Mouse (Mus musculus) lung, postnatal 0 days (tissue): ENCODE measurements around the gene Rhobtb3. TPM values are rescaled to one million over a fixed set of nuclear protein-coding genes. Genes with fewer than 3 reads are reported as not detected.
A peak's percentile ranks its signal among the peaks of the same experiment; 100 is the strongest.

Source experiments
- ATAC-seq: fragments of 200-750 bp; cut with Nextera tagmentation; 2 replicates; pipeline ENCODE4 v1.8.0; 2017; ENCODE audit warnings: moderate library complexity
- DNase-seq: peaks from one replicate; pipeline ENCODE4 v3.0.0-alpha.2; 2016; ENCODE audit warnings: low spot score
- H3K27ac ChIP-seq: fragments of 300-500 bp; sonication (generic); 2 replicates; pipeline ENCODE4 v1.5.1; 2014; ENCODE audit warnings: antibody characterized with exemption, mild to moderate bottlenecking, low read length, mixed read lengths
- H3K27me3 ChIP-seq: fragments of 300-500 bp; sonication (generic); replicated peaks from 2 replicates; pipeline ENCODE4 v1.6.1; 2014; ENCODE audit warnings: low read length, mixed read lengths; ENCODE audit not compliant: insufficient read depth
- H3K36me3 ChIP-seq: fragments of 300-500 bp; sonication (generic); 2 replicates; pipeline ENCODE4 v1.6.1; 2014; ENCODE audit warnings: low read length, mixed read lengths; ENCODE audit not compliant: insufficient read depth
- H3K4me1 ChIP-seq: fragments of 300-500 bp; sonication (generic); 2 replicates; pipeline ENCODE4 v1.6.1; 2014; ENCODE audit warnings: antibody characterized with exemption, low read depth, low read length, mixed read lengths; ENCODE audit not compliant: insufficient read depth
- H3K4me2 ChIP-seq: fragments of 300-500 bp; sonication (generic); replicated peaks from 2 replicates; pipeline ENCODE4 v1.6.1; 2014; ENCODE audit warnings: low read depth, mild to moderate bottlenecking, low read length, moderate library complexity, mixed read lengths
- H3K4me3 ChIP-seq: fragments of 300-500 bp; sonication (generic); 2 replicates; pipeline ENCODE4 v1.5.1; 2014; ENCODE audit warnings: low read depth, low read length
- H3K9ac ChIP-seq: fragments of 300-500 bp; sonication (generic); replicated peaks from 2 replicates; pipeline ENCODE4 v1.6.1; 2014; ENCODE audit warnings: low read depth, mild to moderate bottlenecking
- H3K9me3 ChIP-seq: fragments of 300-500 bp; sonication (generic); 2 replicates; pipeline ENCODE4 v1.6.1; 2016; ENCODE audit warnings: low read length, mixed read lengths
- CTCF ChIP-seq: IDR thresholded peaks from 2 replicates; pipeline ENCODE4 v1.5.1; 2016; ENCODE audit warnings: antibody characterized with exemption, mild to moderate bottlenecking
- EP300 ChIP-seq: IDR thresholded peaks from 2 replicates; pipeline ENCODE4 v1.6.1; 2016; ENCODE audit warnings: antibody characterized with exemption, mild to moderate bottlenecking, control low read depth
- WGBS: fragments of 180-500 bp; shearing (Covaris S2); extraction: QIAGEN DNeasy Blood & Tissue Kit; methylation state at CpG from one replicate; pipeline ENCODE4 v1.1.7; 2014; 5-methylcytosine and 5-hydroxymethylcytosine counted together
- polyA plus RNA-seq: library from polyadenylated mRNA; unstranded; fragments of >200 nt; fragmentation: Nextera tagmentation; extraction: Ambion mirVana; gene quantifications from 2 replicates; pipeline ENCODE4 v1.2.1, GENCODE M21; 2015

Rhobtb3 gene
- polyA plus RNA-seq, 1 experiment from 2014 or later = 8.6 TPM

- H3K9me3 ChIP-seq = no peaks in the 10 kb centered on the region
- DNase-seq = no peak
- H3K4me2 ChIP-seq = no peak overlapping the region
- no peaks in the 10 kb centered on the region for H3K27me3 ChIP-seq
- H3K9ac ChIP-seq = no peak overlapping the region
- peaks cover 10% of the 10 kb centered on the region; the same call in 1 of the 2 replicates for H3K4me1 ChIP-seq
- no peak overlapping the region for H3K4me3 ChIP-seq
- ATAC-seq = no peak
- no peak overlapping the region for H3K27ac ChIP-seq
- peaks cover 4% of the 10 kb centered on the region; the same call in 1 of the 2 replicates for H3K36me3 ChIP-seq
- WGBS = 93% methylated on average over 2 of the region's 2 CpGs
- TF ChIP-seq EP300 = no peak
- TF ChIP-seq CTCF = no peak
Observed at GRCm38 (mm10) chr13:75844833-75845518, 98.7 kb downstream of the Rhobtb3 start.

- ATAC-seq (no peak), DNase-seq (peak; percentile 21)
- Histone ChIP-seq H3K27ac (no peak overlapping the region), H3K9ac (no peak overlapping the region), H3K27me3 (no peaks in the 10 kb centered on the region), H3K4me1 (peaks cover 10% of the 10 kb centered on the region; the same call in 1 of the 2 replicates), H3K9me3 (no peaks in the 10 kb centered on the region), H3K4me3 (no peak overlapping the region), H3K4me2 (no peak overlapping the region; the same call in 1 of the 2 replicates), H3K36me3 (peaks cover 4% of the 10 kb centered on the region; the same call in 1 of the 2 replicates)
- no peak for TF ChIP-seq EP300
- no peak for TF ChIP-seq CTCF
- 69% methylated on average over 8 of the region's 8 CpGs for WGBS
Observed at GRCm38 (mm10) chr13:75843993-75844683, 99.6 kb downstream of the Rhobtb3 start.

- DNase-seq (no peak), ATAC-seq (no peak)
- H3K9ac ChIP-seq = no peak overlapping the region
- TF ChIP-seq CTCF (no peak), EP300 (no peak)
- no peak overlapping the region for H3K4me3 ChIP-seq
- no peak overlapping the region for H3K27ac ChIP-seq
- no peaks in the 10 kb centered on the region for H3K27me3 ChIP-seq
- peaks cover 4% of the 10 kb centered on the region; the same call in 1 of the 2 replicates for H3K36me3 ChIP-seq
- WGBS = 81% methylated on average over 5 of the region's 5 CpGs
- no peaks in the 10 kb centered on the region for H3K9me3 ChIP-seq
- H3K4me1 ChIP-seq = peaks cover 10% of the 10 kb centered on the region; the same call in 1 of the 2 replicates
- 0 out of 2 replicates have a peak overlapping the region, but pooled peaks have one; percentile 22 for H3K4me2 ChIP-seq
Observed at GRCm38 (mm10) chr13:75843331-75843730, 100.4 kb downstream of the Rhobtb3 start.

GRCm38 (mm10) chr13:75841950-75842349 is 101.8 kb downstream of the Rhobtb3 start:
- Histone ChIP-seq H3K9me3 (no peaks in the 10 kb centered on the region), H3K4me1 (peaks cover 10% of the 10 kb centered on the region; the same call in 1 of the 2 replicates), H3K4me3 (0 out of 2 replicates have a peak overlapping the region, but pooled peaks have one; percentile 53), H3K4me2 (peak overlapping the region; percentile 73), H3K27ac (no peak overlapping the region), H3K27me3 (no peaks in the 10 kb centered on the region), H3K36me3 (no peaks in the 10 kb centered on the region), H3K9ac (no peak overlapping the region)
- TF ChIP-seq CTCF (no peak), EP300 (no peak)
- DNase-seq = no peak
- ATAC-seq = no peak
- 60% methylated on average over 3 of the region's 3 CpGs for WGBS

GRCm38 (mm10) chr13:75840752-75841285 is 102.9 kb downstream of the Rhobtb3 start:
- peak overlapping the region; percentile 73 for H3K4me2 ChIP-seq
- ATAC-seq = no peak
- H3K4me1 ChIP-seq = peaks cover 10% of the 10 kb centered on the region; the same call in 1 of the 2 replicates
- no peaks in the 10 kb centered on the region for H3K36me3 ChIP-seq
- H3K9ac ChIP-seq = peak overlapping the region; percentile 55
- peak overlapping the region; percentile 53 for H3K4me3 ChIP-seq
- no peaks in the 10 kb centered on the region for H3K27me3 ChIP-seq
- no peaks in the 10 kb centered on the region for H3K9me3 ChIP-seq
- no peak for DNase-seq
- WGBS = 30% methylated on average over 6 of the region's 6 CpGs
- H3K27ac ChIP-seq = 0 out of 2 replicates have a peak overlapping the region, but pooled peaks have one; percentile 63
- no peak for TF ChIP-seq EP300
- TF ChIP-seq CTCF = no peak
